Mouse (Mus musculus) bone marrow macrophage, adult 2 months (primary cell): ENCODE measurements around the gene Rere.

Experiments
- CTCF ChIP-seq: IDR thresholded peaks from 2 replicates; pipeline ENCODE4 v1.5.1; 2012; ENCODE audit warnings: low read depth, mild to moderate bottlenecking, low read length, moderate library complexity
- POLR2A ChIP-seq: IDR thresholded peaks from 2 replicates; pipeline ENCODE4 v1.6.1; 2012; ENCODE audit warnings: mild to moderate bottlenecking, low read depth, low read length, borderline replicate concordance

- no peak for TF ChIP-seq POLR2A
- TF ChIP-seq CTCF, result no peak
Measured at GRCm38 (mm10) chr4:150294870-150295269, 13.4 kb downstream of the Rere start.
